Mouse (Mus musculus) gastrocnemius, adult 2 months (tissue): ENCODE results near the gene Ccdc13. TPM values are rescaled to one million over a fixed set of nuclear protein-coding genes. Genes with fewer than 3 reads are reported as not detected.

Source experiments
- DNase-seq: peaks from one replicate; pipeline ENCODE4 v3.0.0; 2022
- H3K27ac ChIP-seq: fragments of 200-600 bp; 2 replicates; pipeline ENCODE4 v1.8.1; 2022; ENCODE audit warnings: mild to moderate bottlenecking
- H3K4me3 ChIP-seq: fragments of 200-600 bp; 2 replicates; pipeline ENCODE4 v1.8.1; 2022; ENCODE audit warnings: mild to moderate bottlenecking, moderate library complexity
- CTCF ChIP-seq: fragments of 200-600 bp; IDR thresholded peaks from 2 replicates; pipeline ENCODE4 v1.8.1; 2022; ENCODE audit warnings: antibody characterized with exemption, mild to moderate bottlenecking, moderate library complexity
- intact Hi-C: fragments of 180-260 bp; cut with DNase I; formaldehyde crosslinking; loops from one replicate; pipeline ENCODE4 v1.15.1; 2025
- long read RNA-seq, 2 experiments: library from polyadenylated mRNA; stranded (forward); transcript quantifications; one replicate each; pipeline ENCODE4 v2.0.0; 2021
- total RNA-seq, 2 experiments: library from RNA; stranded (reverse); gene quantifications; 2 replicates each; pipeline ENCODE4 v1.2.3; 2021

The Ccdc13 gene
- total RNA-seq = under 1 TPM in 1 of 2 experiments, not detected in 1; 0.23 TPM
- long read RNA-seq, experiment 1 = 0 reads
- long read RNA-seq, experiment 2 = 0 reads

- intact Hi-C loops = no loop called here
- peak; percentile 69 for DNase-seq
- Histone ChIP-seq H3K4me3 (peak within 1 kb of the TSS; percentile 73), H3K27ac (no peak within 1 kb of the TSS)
- TF ChIP-seq CTCF = no peak
Measured at GRCm38 (mm10) chr9:121838829-121839621, at the start of gene Ccdc13. TSS of gene Ccdc13 (minus strand) at chr9:121839461.

- peak overlapping the region; percentile 61; the same call in 1 of the 2 replicates for H3K27ac ChIP-seq
- DNase-seq = no peak
- TF ChIP-seq CTCF = no peak
- H3K4me3 ChIP-seq = no peak overlapping the region
- intact Hi-C loops = no loop called here
Measured at GRCm38 (mm10) chr9:121882015-121882457, 42.8 kb upstream of the Ccdc13 start.

- H3K27ac ChIP-seq = peak overlapping the region; percentile 61
- intact Hi-C loops = no loop called here
- peak overlapping the region; percentile 21; the same call in 1 of the 2 replicates for H3K4me3 ChIP-seq
- peak; percentile 25; the same call in 1 of the 2 replicates for TF ChIP-seq CTCF
- no peak for DNase-seq
Measured at GRCm38 (mm10) chr9:121881301-121881700, 42.0 kb upstream of the Ccdc13 start.

- peak; percentile 87 for DNase-seq
- intact Hi-C loops = no loop called here
- Histone ChIP-seq H3K27ac (peak overlapping the region; percentile 61), H3K4me3 (peak overlapping the region; percentile 21; the same call in 1 of the 2 replicates)
- peak; percentile 76 for TF ChIP-seq CTCF
Measured at GRCm38 (mm10) chr9:121880840-121881239, 41.6 kb upstream of the Ccdc13 start.

- H3K4me3 ChIP-seq = no peak overlapping the region
- peak; percentile 31 for DNase-seq
- H3K27ac ChIP-seq = no peak overlapping the region
- intact Hi-C loops = loop anchor here (5.0 kb wide), 2 partner anchors 45 to 110 kb away; no protein-coding TSS in a partner anchor
- peak; percentile 94 for TF ChIP-seq CTCF
Measured at GRCm38 (mm10) chr9:121877052-121877740, 37.9 kb upstream of the Ccdc13 start.

GRCm38 (mm10) chr9:121873578-121873977 is 34.3 kb upstream of the Ccdc13 start:
- no peak for TF ChIP-seq CTCF
- intact Hi-C loops = no loop called here
- no peak for DNase-seq
- Histone ChIP-seq H3K4me3 (no peak overlapping the region), H3K27ac (no peak overlapping the region)

GRCm38 (mm10) chr9:121872062-121872683 is 32.9 kb upstream of the Ccdc13 start:
- Histone ChIP-seq H3K27ac (no peak overlapping the region), H3K4me3 (no peak overlapping the region)
- intact Hi-C loops = no loop called here
- no peak for TF ChIP-seq CTCF
- DNase-seq = no peak

GRCm38 (mm10) chr9:121869973-121870515 is 30.8 kb upstream of the Ccdc13 start:
- no peak for DNase-seq
- H3K27ac ChIP-seq = no peak overlapping the region
- H3K4me3 ChIP-seq = no peak overlapping the region
- TF ChIP-seq CTCF = no peak
- intact Hi-C loops = no loop called here

- Histone ChIP-seq H3K4me3 (no peak overlapping the region), H3K27ac (no peak overlapping the region)
- intact Hi-C loops = no loop called here
- DNase-seq = no peak
- TF ChIP-seq CTCF = no peak
Measured at GRCm38 (mm10) chr9:121869432-121869831, 30.2 kb upstream of the Ccdc13 start.

- DNase-seq = no peak
- intact Hi-C loops = no loop called here
- Histone ChIP-seq H3K4me3 (no peak overlapping the region), H3K27ac (no peak overlapping the region)
- TF ChIP-seq CTCF = no peak
Measured at GRCm38 (mm10) chr9:121868236-121868635, 29.0 kb upstream of the Ccdc13 start.

GRCm38 (mm10) chr9:121867632-121868031 is 28.4 kb upstream of the Ccdc13 start:
- Histone ChIP-seq H3K4me3 (no peak overlapping the region), H3K27ac (no peak overlapping the region)
- intact Hi-C loops = no loop called here
- DNase-seq = no peak
- TF ChIP-seq CTCF = no peak

GRCm38 (mm10) chr9:121865425-121866008 is 26.3 kb upstream of the Ccdc13 start:
- no peak for TF ChIP-seq CTCF
- intact Hi-C loops = no loop called here

More at GRCm38 (mm10) chr9:121865425-121866008, 26.3 kb upstream of the Ccdc13 start:
- no peak for DNase-seq
- Histone ChIP-seq H3K4me3 (no peak overlapping the region), H3K27ac (no peak overlapping the region)
